Mouse (Mus musculus) liver, embryonic 16.5 days (tissue): ENCODE measurements around the gene Stox2. TPM values are rescaled to one million over a fixed set of nuclear protein-coding genes. Genes with fewer than 3 reads are reported as not detected.

Experiments
- ATAC-seq: fragments of 200-750 bp; cut with Nextera tagmentation; 2 replicates; pipeline ENCODE4 v1.8.0; 2017; ENCODE audit warnings: low read depth, mild to moderate bottlenecking, moderate number of reproducible peaks, moderate library complexity
- H3K27ac ChIP-seq: fragments of 300-500 bp; sonication (generic); 2 replicates; pipeline ENCODE4 v1.5.1; 2014; ENCODE audit warnings: mild to moderate bottlenecking, low read length
- H3K27me3 ChIP-seq: fragments of 300-500 bp; sonication (generic); 2 replicates; pipeline ENCODE4 v1.6.1; 2014; ENCODE audit warnings: low read depth, low read length, mixed read lengths; ENCODE audit not compliant: control insufficient read depth, insufficient read depth
- H3K36me3 ChIP-seq: fragments of 300-500 bp; sonication (generic); 2 replicates; pipeline ENCODE4 v1.6.1; 2014; ENCODE audit warnings: mild to moderate bottlenecking; ENCODE audit not compliant: control insufficient read depth, insufficient read depth
- H3K4me1 ChIP-seq: fragments of 300-500 bp; sonication (generic); 2 replicates; pipeline ENCODE4 v1.6.1; 2014; ENCODE audit warnings: low read depth, low read length, mixed read lengths; ENCODE audit not compliant: control insufficient read depth
- H3K4me2 ChIP-seq: fragments of 300-500 bp; sonication (generic); 2 replicates; pipeline ENCODE4 v1.6.1; 2014; ENCODE audit warnings: low read depth, low read length, mixed read lengths
- H3K4me3 ChIP-seq: fragments of 300-500 bp; sonication (generic); 2 replicates; pipeline ENCODE4 v1.5.1; 2014; ENCODE audit warnings: low read depth, mild to moderate bottlenecking, low read length
- H3K9ac ChIP-seq: fragments of 300-500 bp; sonication (generic); 2 replicates; pipeline ENCODE4 v1.6.1; 2014; ENCODE audit warnings: low read depth, low read length
- H3K9me3 ChIP-seq: fragments of 300-500 bp; sonication (generic); replicated peaks from 2 replicates; pipeline ENCODE4 v1.6.1; 2016; ENCODE audit warnings: low read length; ENCODE audit not compliant: control insufficient read depth
- WGBS: fragments of 180-500 bp; shearing (Covaris S2); extraction: QIAGEN DNeasy Blood & Tissue Kit; methylation state at CpG from one replicate; pipeline ENCODE4 v1.1.7; 2014; ENCODE audit not compliant: insufficient replicate concordance; 5-methylcytosine and 5-hydroxymethylcytosine counted together
- polyA plus RNA-seq: library from polyadenylated mRNA; unstranded; fragments of >200 nt; fragmentation: Nextera tagmentation; extraction: Ambion mirVana; gene quantifications from 2 replicates; pipeline ENCODE4 v1.2.1, GENCODE M21; 2015

Stox2 gene
- polyA plus RNA-seq, 1 experiment from 2014 or later = 0.30 TPM

DNA sequence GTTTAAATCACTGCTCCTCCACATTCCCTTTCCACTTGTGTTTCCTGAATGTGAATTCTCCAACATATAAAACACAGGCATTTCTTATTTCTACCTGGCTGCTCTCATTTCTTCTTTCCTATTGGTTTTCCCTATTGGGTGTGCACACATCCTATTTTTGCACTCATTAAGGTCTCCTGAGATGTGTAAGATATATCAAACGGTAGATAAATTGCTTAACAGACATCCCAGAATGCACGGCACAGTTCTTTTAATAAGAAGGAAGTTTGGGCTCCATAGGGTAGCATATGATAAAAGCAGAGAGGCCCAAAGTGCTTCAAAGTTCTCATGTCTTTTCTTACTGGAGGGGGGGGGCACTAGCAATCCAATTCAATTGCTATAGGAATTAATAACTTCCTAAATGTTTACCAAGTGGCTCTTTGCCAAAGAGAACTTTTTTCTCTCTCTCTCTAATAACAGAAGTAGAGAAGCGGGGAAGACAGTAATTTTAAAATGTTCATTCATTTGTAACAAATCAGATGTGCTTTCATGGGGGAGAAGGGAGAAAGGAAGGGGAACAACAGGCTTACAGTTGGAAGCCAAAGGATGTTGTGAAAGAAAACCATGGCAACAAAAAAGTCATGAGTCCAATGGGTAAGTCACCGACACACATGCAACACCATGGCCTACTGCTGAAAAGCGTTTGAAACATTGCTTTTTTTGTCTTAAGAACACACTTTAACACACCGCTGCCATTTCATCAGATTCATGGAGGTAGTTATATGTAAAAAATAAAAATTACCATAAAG lies 263.2 kb downstream of the Stox2 start:
- Histone ChIP-seq H3K27ac (no peak overlapping the region), H3K27me3 (no peaks in the 10 kb centered on the region), H3K4me1 (no peaks in the 10 kb centered on the region), H3K9me3 (no peaks in the 10 kb centered on the region), H3K9ac (no peak overlapping the region), H3K4me3 (no peak overlapping the region), H3K4me2 (no peak overlapping the region), H3K36me3 (no peaks in the 10 kb centered on the region)
- 59% methylated on average over 6 of the region's 6 CpGs for WGBS
- no peak for ATAC-seq

- Histone ChIP-seq H3K27me3 (no peaks in the 10 kb centered on the region), H3K9me3 (no peaks in the 10 kb centered on the region), H3K4me3 (no peak overlapping the region), H3K4me1 (no peaks in the 10 kb centered on the region), H3K36me3 (no peaks in the 10 kb centered on the region), H3K4me2 (no peak overlapping the region), H3K9ac (no peak overlapping the region), H3K27ac (no peak overlapping the region)
- no peak for ATAC-seq
- WGBS = 62% methylated on average over 4 of the region's 4 CpGs
Observed at GRCm38 (mm10) chr8:47182292-47182691, 263.9 kb downstream of the Stox2 start.

DNA sequence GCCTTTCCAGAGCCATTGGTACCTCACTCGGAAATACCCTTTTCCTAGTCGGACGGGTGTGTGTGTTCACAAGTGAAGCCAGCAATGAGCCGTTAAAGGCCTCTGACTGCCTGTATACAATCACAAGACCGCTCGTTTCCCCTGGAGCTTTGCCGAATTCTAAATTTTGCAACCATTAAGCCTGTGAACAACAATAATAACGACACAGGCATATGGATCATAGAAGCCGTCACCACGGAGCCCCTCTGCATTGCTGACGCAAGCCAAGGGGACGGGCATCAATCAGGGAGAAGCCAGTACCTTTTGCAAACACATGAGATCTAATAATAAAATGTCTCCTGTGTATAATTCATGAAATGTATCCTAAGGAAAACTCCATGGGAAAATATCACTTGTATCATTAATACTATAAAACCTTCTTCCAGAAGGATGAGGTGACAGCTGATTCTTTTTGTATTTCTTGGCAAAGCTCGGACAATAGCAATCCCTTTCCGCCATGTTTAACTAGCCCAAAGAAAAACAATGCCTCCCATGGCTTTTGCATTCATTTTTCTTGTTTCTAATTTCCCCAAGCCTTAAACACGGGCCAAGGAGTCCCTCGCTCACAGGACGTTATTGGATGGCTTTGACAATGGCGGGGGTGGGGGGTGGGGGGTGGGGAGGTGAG lies 265.0 kb downstream of the Stox2 start:
- 68% methylated on average over 18 of the region's 18 CpGs for WGBS

GRCm38 (mm10) chr8:47180181-47180580 lies 266.0 kb downstream of the Stox2 start:
- 66% methylated on average over 5 of the region's 5 CpGs for WGBS
- Histone ChIP-seq H3K27ac (no peak overlapping the region), H3K4me1 (no peaks in the 10 kb centered on the region), H3K9ac (no peak overlapping the region), H3K9me3 (no peaks in the 10 kb centered on the region), H3K4me2 (no peak overlapping the region), H3K27me3 (no peaks in the 10 kb centered on the region), H3K36me3 (no peaks in the 10 kb centered on the region), H3K4me3 (no peak overlapping the region)
- no peak for ATAC-seq

More for the DNA sequence above, 265.0 kb downstream of the Stox2 start:
- Histone ChIP-seq H3K27ac (no peak overlapping the region), H3K9ac (no peak overlapping the region), H3K9me3 (no peaks in the 10 kb centered on the region), H3K4me2 (no peak overlapping the region), H3K4me1 (no peaks in the 10 kb centered on the region), H3K27me3 (no peaks in the 10 kb centered on the region), H3K36me3 (no peaks in the 10 kb centered on the region), H3K4me3 (no peak overlapping the region)
- no peak for ATAC-seq

DNA sequence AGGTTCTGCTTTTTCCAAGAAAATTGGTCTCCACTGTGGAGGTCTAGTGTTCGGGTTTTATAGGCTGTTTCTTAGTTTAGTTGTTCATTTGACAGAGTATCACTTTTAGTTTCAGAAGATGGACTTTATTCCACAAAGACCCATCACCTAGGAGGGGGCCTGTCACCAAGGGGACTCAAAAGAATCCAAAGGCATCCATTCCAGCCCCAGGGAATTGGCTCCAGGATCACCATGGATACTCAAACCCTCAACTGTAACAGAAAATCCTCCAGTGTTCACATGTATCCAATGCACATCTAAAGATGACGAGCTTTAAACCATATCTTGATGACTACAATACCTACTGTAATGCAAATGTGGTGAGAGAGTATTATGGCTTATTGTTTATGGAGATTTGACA lies 267.4 kb downstream of the Stox2 start:
- no peak overlapping the region for H3K9ac ChIP-seq
- no peak overlapping the region for H3K4me3 ChIP-seq
- ATAC-seq = no peak
- H3K4me2 ChIP-seq = no peak overlapping the region
- H3K36me3 ChIP-seq = no peaks in the 10 kb centered on the region
- H3K9me3 ChIP-seq = no peaks in the 10 kb centered on the region
- H3K4me1 ChIP-seq = no peaks in the 10 kb centered on the region
- H3K27me3 ChIP-seq = no peaks in the 10 kb centered on the region
- 44% methylated on average over 2 of the region's 2 CpGs for WGBS
- H3K27ac ChIP-seq = no peak overlapping the region

DNA sequence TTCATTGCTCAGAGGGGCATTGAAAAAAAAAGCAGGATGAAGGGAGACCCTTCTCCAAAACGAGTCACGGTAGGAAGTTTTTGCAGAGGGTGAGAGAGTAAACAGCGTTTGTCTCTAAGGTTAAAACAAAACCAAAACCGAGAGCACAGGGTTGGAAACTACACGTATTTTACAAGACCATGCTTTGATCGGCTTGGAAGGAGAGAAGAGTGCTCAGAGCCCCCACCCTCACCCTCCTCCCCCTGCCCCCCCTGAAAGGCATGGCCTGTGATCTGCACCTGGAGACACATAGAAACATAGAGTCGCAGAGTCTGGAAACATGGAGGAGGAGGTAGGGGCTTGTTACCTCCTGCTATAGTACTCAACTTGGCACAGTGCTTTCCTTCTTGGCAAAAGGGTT lies 272.3 kb downstream of the Stox2 start:
- no peak overlapping the region for H3K27ac ChIP-seq
- H3K27me3 ChIP-seq = no peaks in the 10 kb centered on the region
- no peak for ATAC-seq
- no peak overlapping the region for H3K4me2 ChIP-seq
- no peaks in the 10 kb centered on the region for H3K4me1 ChIP-seq
- no peak overlapping the region for H3K4me3 ChIP-seq
- no peaks in the 10 kb centered on the region for H3K36me3 ChIP-seq
- no peak overlapping the region for H3K9ac ChIP-seq
- WGBS = 58% methylated on average over 7 of the region's 7 CpGs
- H3K9me3 ChIP-seq = 0 out of 2 replicates have a peak, but pooled peaks cover 2% of the 10 kb centered on the region

- Histone ChIP-seq H3K4me2 (no peak overlapping the region), H3K27me3 (no peaks in the 10 kb centered on the region), H3K9me3 (0 out of 2 replicates have a peak, but pooled peaks cover 2% of the 10 kb centered on the region), H3K4me1 (no peaks in the 10 kb centered on the region), H3K27ac (no peak overlapping the region), H3K4me3 (no peak overlapping the region), H3K36me3 (no peaks in the 10 kb centered on the region), H3K9ac (no peak overlapping the region)
- 57% methylated on average over 9 of the region's 10 CpGs for WGBS
- no peak for ATAC-seq
Observed at GRCm38 (mm10) chr8:47172848-47173247, 273.3 kb downstream of the Stox2 start.

DNA sequence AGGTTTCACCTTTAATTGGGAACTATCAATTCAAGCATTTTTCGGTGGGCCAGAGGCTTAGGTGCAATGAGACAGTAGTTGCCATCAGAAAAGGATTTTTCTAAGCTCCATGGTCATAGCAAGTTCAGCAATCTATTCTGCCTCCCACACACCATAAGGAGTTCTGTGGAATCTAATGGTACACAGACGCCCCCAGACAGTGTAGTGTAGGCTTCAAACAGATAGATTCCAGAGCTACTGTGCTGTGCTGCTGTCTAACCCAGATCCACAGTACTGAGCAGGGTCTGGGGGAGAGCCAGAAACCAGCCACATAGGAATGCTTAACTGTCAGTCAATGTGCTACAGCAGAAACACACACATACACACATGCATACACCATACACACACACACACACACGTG lies 285.5 kb downstream of the Stox2 start:
- H3K9ac ChIP-seq = no peak overlapping the region
- H3K9me3 ChIP-seq = no peaks in the 10 kb centered on the region
- H3K4me2 ChIP-seq = no peak overlapping the region
- H3K4me3 ChIP-seq = no peak overlapping the region
- 50% methylated on average over 3 of the region's 3 CpGs for WGBS
- no peak overlapping the region for H3K27ac ChIP-seq
- no peak for ATAC-seq
- no peaks in the 10 kb centered on the region for H3K36me3 ChIP-seq
- no peaks in the 10 kb centered on the region for H3K27me3 ChIP-seq
- H3K4me1 ChIP-seq = no peaks in the 10 kb centered on the region

DNA sequence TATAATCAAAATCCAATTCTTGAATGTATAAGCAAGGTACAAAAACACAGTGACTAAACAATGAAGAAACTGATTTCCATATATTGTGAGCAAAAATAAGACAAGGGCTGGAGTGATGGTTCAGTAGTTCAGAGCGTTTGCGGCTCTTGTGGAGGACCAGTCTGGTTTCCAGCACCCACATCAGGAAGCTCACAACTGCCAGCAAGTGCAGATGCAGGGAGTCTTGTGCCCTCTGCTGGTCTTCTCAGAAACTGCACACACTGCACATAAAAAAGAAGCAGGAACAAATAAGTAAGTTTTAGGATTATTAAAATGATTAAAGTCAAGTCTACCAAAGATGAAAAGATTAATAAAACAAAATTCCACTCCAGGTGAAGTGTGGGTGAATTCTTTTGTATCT lies 291.6 kb downstream of the Stox2 start:
- Histone ChIP-seq H3K27me3 (no peaks in the 10 kb centered on the region), H3K4me2 (no peak overlapping the region), H3K4me3 (no peak overlapping the region), H3K9me3 (no peaks in the 10 kb centered on the region; the same call in 1 of the 2 replicates), H3K27ac (no peak overlapping the region), H3K36me3 (no peaks in the 10 kb centered on the region), H3K4me1 (no peaks in the 10 kb centered on the region), H3K9ac (no peak overlapping the region)
- WGBS = 84% methylated on average over 2 of the region's 2 CpGs
- ATAC-seq = no peak
